Mouse (Mus musculus) liver, embryonic 14.5 days (tissue): ENCODE data around the gene Gm6164.
"Not testable (repeated sequence)": the region's sequence is repeated elsewhere in the genome, so short reads cannot be mapped to it uniquely, and the experiment has no call there.

Experiments used
- CTCF ChIP-seq: IDR thresholded peaks from 2 replicates; pipeline ENCODE4 v1.5.1; 2016; ENCODE audit warnings: antibody characterized with exemption, low read depth, control low read depth
- EP300 ChIP-seq: IDR thresholded peaks from 2 replicates; pipeline ENCODE4 v1.6.1; 2016; ENCODE audit warnings: antibody characterized with exemption, low read depth

GRCm38 (mm10) chr7:20233728-20234127 lies 28.3 kb upstream of the Gm6164 start, which contains the start of gene Gm4498:
- not testable (repeated sequence) for TF ChIP-seq CTCF, EP300
